Mouse (Mus musculus) myocyte (in vitro differentiated cells): Measurements from ENCODE around the gene Usp54. TPM values are rescaled to one million over a fixed set of nuclear protein-coding genes. Genes with fewer than 3 reads are reported as not detected.

Experiments
- H3K27me3 ChIP-seq: one replicate; pipeline ENCODE4 v1.6.1; 2011; ENCODE audit not compliant: control insufficient read depth, insufficient read depth, insufficient read length
- H3K36me3 ChIP-seq: one replicate; pipeline ENCODE4 v1.6.1; 2011; ENCODE audit not compliant: control insufficient read depth, insufficient read depth
- H3K4me2 ChIP-seq: one replicate; pipeline ENCODE4 v1.6.1; 2011; ENCODE audit warnings: low read depth, control low read depth
- H3K4me3 ChIP-seq: one replicate; pipeline ENCODE4 v1.5.1; 2011; ENCODE audit warnings: mild to moderate bottlenecking, control low read depth, moderate library complexity
- H3K79me2 ChIP-seq: one replicate; pipeline ENCODE4 v1.6.1; 2011; ENCODE audit not compliant: control insufficient read depth, insufficient read depth
- H3ac ChIP-seq: one replicate; pipeline ENCODE4 v1.6.1; 2011; ENCODE audit not compliant: control insufficient read depth, insufficient read length
- CEBPB ChIP-seq: IDR thresholded peaks from 2 replicates; pipeline ENCODE4 v1.6.1; 2011; ENCODE audit warnings: mild to moderate bottlenecking, moderate library complexity; ENCODE audit not compliant: poor library complexity, insufficient read depth, severe bottlenecking
- E2F4 ChIP-seq: IDR thresholded peaks from one replicate; pipeline ENCODE4 v1.6.1; 2011; ENCODE audit warnings: mild to moderate bottlenecking, control low read depth, moderate library complexity; ENCODE audit not compliant: insufficient read depth
- MAX ChIP-seq: IDR thresholded peaks from one replicate; pipeline ENCODE4 v1.6.1; 2011; ENCODE audit warnings: low read depth, mild to moderate bottlenecking, control low read depth
- MYOD1 ChIP-seq, 3 experiments: IDR thresholded peaks; one replicate each; pipeline ENCODE4 v1.6.1; 2011; ENCODE audit warnings: control low read depth in 2 of 3, low read depth in 2 of 3, mild to moderate bottlenecking in 2 of 3, moderate library complexity in 1 of 3; ENCODE audit not compliant: insufficient read length in 2 of 3, control insufficient read depth in 1 of 3
- MYOG ChIP-seq, 3 experiments: IDR thresholded peaks; one replicate each; pipeline ENCODE4 v1.6.1; 2011; ENCODE audit warnings: control low read depth in 2 of 3, low read depth in 2 of 3, mild to moderate bottlenecking in 2 of 3; ENCODE audit not compliant: insufficient read length in 2 of 3, control insufficient read depth in 1 of 3, insufficient read depth in 1 of 3
- POLR2A ChIP-seq: IDR thresholded peaks from one replicate; pipeline ENCODE4 v1.6.1; 2011; ENCODE audit warnings: low read depth, mild to moderate bottlenecking, control low read depth, moderate library complexity; ENCODE audit not compliant: insufficient read length
- POLR2AphosphoS2 ChIP-seq: IDR thresholded peaks from one replicate; pipeline ENCODE4 v1.6.1; 2011; ENCODE audit warnings: low read depth, control low read depth; ENCODE audit not compliant: insufficient read length
- REST ChIP-seq: IDR thresholded peaks from one replicate; pipeline ENCODE4 v1.6.1; 2011; ENCODE audit warnings: mild to moderate bottlenecking, control low read depth, moderate library complexity; ENCODE audit not compliant: insufficient read depth, insufficient read length
- SRF ChIP-seq: IDR thresholded peaks from one replicate; pipeline ENCODE4 v1.6.1; 2011; ENCODE audit warnings: low read depth; ENCODE audit not compliant: control insufficient read depth, insufficient read length
- TCF12 ChIP-seq: IDR thresholded peaks from one replicate; pipeline ENCODE4 v1.6.1; 2011; ENCODE audit warnings: mild to moderate bottlenecking, control low read depth; ENCODE audit not compliant: poor library complexity, insufficient read depth, severe bottlenecking
- TCF3 ChIP-seq: IDR thresholded peaks from one replicate; pipeline ENCODE4 v1.6.1; 2011; ENCODE audit warnings: low read depth, control low read depth; ENCODE audit not compliant: insufficient read length
- USF1 ChIP-seq: IDR thresholded peaks from one replicate; pipeline ENCODE4 v1.6.1; 2011; ENCODE audit warnings: low read depth, mild to moderate bottlenecking, control low read depth, moderate library complexity
- polyA plus RNA-seq: library from polyadenylated mRNA; unstranded; fragments of >200 nt; fragmentation: generic; extraction: Trizol; gene quantifications from one replicate; pipeline ENCODE4 v1.2.1, GENCODE M21; 2012; ENCODE audit warnings: missing spikeins

Gene Usp54
- polyA plus RNA-seq, 1 experiment, result 2.6 TPM

GRCm38 (mm10) chr14:20677906-20678305, 37.0 kb upstream of the Usp54 start:
- Histone ChIP-seq H3ac (no peak overlapping the region), H3K36me3 (peaks cover 62% of the 10 kb centered on the region), H3K27me3 (no peaks in the 10 kb centered on the region), H3K4me2 (no peak overlapping the region), H3K4me3 (no peak overlapping the region), H3K79me2 (peaks cover 55% of the 10 kb centered on the region)
- TF ChIP-seq USF1 (no peak), REST (no peak), SRF (no peak), MAX (no peak), POLR2A (no peak), E2F4 (no peak), TCF3 (no peak), MYOD1 (IDR thresholded peaks at IDR 0.05; ENCODE audit: control insufficient read depth in 1 of 3, insufficient read length in 2 of 3, low read depth in 2 of 3) (no peak), CEBPB (no peak)

- TF ChIP-seq POLR2A (peak; percentile 85), MYOG (IDR thresholded peaks at IDR 0.05; ENCODE audit: control insufficient read depth in 1 of 3, insufficient read depth in 1 of 3, insufficient read length in 2 of 3, low read depth in 2 of 3) (no peak), REST (no peak), CEBPB (no peak), TCF12 (no peak), MYOD1 (IDR thresholded peaks at IDR 0.05; ENCODE audit: control insufficient read depth in 1 of 3, insufficient read length in 2 of 3, low read depth in 2 of 3) (no peak), USF1 (no peak), POLR2AphosphoS2 (peak; percentile 89), TCF3 (no peak), MAX (no peak), SRF (peak; percentile 46), E2F4 (no peak)
Measured at GRCm38 (mm10) chr14:20674064-20674833, 33.4 kb upstream of the Usp54 start, which contains the start of gene Sec24c. Gene Sec24c (plus strand): TSS chr14:20674308.

GRCm38 (mm10) chr14:20673735-20674063, 32.8 kb upstream of the Usp54 start:
- Histone ChIP-seq H3K36me3 (peaks cover 27% of the 10 kb centered on the region), H3ac (peak overlapping the region; percentile 43), H3K4me2 (peak overlapping the region; percentile 99), H3K79me2 (peaks cover 38% of the 10 kb centered on the region), H3K4me3 (peak overlapping the region; percentile 73), H3K27me3 (no peaks in the 10 kb centered on the region)
- peak; percentile 61 for TF ChIP-seq USF1
- no peak for TF ChIP-seq CEBPB
- TF ChIP-seq MAX, result peak; percentile 32

More at GRCm38 (mm10) chr14:20674064-20674833, 33.4 kb upstream of the Usp54 start, which contains the start of gene Sec24c:
- peak within 1 kb of the TSS; percentile 99 for H3K4me2 ChIP-seq
- H3K4me3 ChIP-seq, result peak within 1 kb of the TSS; percentile 73
- no peaks in the 10 kb centered on the region for H3K27me3 ChIP-seq
- H3K79me2 ChIP-seq, result peaks cover 38% of the 10 kb centered on the region
- peaks cover 31% of the 10 kb centered on the region for H3K36me3 ChIP-seq
- H3ac ChIP-seq, result peak within 1 kb of the TSS; percentile 43

- Histone ChIP-seq H3K4me3 (peak overlapping the region; percentile 73), H3K4me2 (peak overlapping the region; percentile 99), H3K36me3 (peaks cover 20% of the 10 kb centered on the region), H3K27me3 (no peaks in the 10 kb centered on the region), H3ac (no peak overlapping the region), H3K79me2 (peaks cover 32% of the 10 kb centered on the region)
- TF ChIP-seq USF1 (no peak), CEBPB (no peak), TCF3 (no peak), SRF (no peak), REST (no peak), MYOG (IDR thresholded peaks at IDR 0.05; ENCODE audit: control insufficient read depth in 1 of 3, insufficient read depth in 1 of 3, insufficient read length in 2 of 3, low read depth in 2 of 3) (no peak)
Measured at GRCm38 (mm10) chr14:20672990-20673389, 32.1 kb upstream of the Usp54 start.

GRCm38 (mm10) chr14:20668154-20668810, 27.4 kb upstream of the Usp54 start, which contains the start of gene Synpo2l:
Gene Synpo2l (minus strand): TSS chr14:20668354.
- TF ChIP-seq TCF12, result peak; percentile 67
- TF ChIP-seq TCF3, result peak; percentile 72
- TF ChIP-seq USF1, result no peak
- TF ChIP-seq CEBPB, result 0 out of 2 replicates have a peak, but pooled peaks have one; percentile 0
- TF ChIP-seq MAX, result no peak
- no peak for TF ChIP-seq REST
- TF ChIP-seq MYOG (IDR thresholded peaks at IDR 0.05; ENCODE audit: control insufficient read depth in 1 of 3, insufficient read depth in 1 of 3, insufficient read length in 2 of 3, low read depth in 2 of 3), result peak in 2 of 3 experiments; percentile 82 to 90
- peak; percentile 76 for TF ChIP-seq POLR2A
- peak; percentile 94 to 99 (median 98) for TF ChIP-seq MYOD1 (IDR thresholded peaks at IDR 0.05; ENCODE audit: control insufficient read depth in 1 of 3, insufficient read length in 2 of 3, low read depth in 2 of 3)
- no peak for TF ChIP-seq E2F4
- no peak for TF ChIP-seq SRF
- peak; percentile 79 for TF ChIP-seq POLR2AphosphoS2
- Histone ChIP-seq H3K4me3 (peak within 1 kb of the TSS; percentile 25), H3K36me3 (no peaks in the 10 kb centered on the region), H3K79me2 (peaks cover 20% of the 10 kb centered on the region), H3K4me2 (peak within 1 kb of the TSS; percentile 84), H3ac (peak within 1 kb of the TSS; percentile 14), H3K27me3 (no peaks in the 10 kb centered on the region)
